Mouse (Mus musculus): ENCODE results near the gene Catip.

The Catip gene

DNA sequence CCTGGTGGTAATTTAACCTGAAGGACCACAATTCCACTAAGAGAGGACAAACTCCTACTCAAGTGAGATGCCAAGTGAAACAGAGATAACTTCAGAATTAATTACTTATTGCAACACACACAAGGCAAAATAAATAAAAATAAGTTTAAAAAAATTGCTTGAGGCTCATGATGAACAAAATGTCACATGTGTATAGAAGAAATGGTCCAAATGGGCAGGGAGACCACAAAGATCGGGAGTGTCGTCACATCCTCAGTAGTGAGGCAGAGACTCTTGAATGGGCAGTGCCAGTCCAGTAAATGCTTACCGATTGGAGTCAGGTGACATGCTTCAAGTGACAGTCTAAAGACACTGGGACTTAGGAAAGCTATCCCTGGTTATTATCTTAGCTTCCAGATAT, 38.6 kb downstream of the Catip start:
- DNase-seq (ENCODE audit: low read depth) = no peak

DNA sequence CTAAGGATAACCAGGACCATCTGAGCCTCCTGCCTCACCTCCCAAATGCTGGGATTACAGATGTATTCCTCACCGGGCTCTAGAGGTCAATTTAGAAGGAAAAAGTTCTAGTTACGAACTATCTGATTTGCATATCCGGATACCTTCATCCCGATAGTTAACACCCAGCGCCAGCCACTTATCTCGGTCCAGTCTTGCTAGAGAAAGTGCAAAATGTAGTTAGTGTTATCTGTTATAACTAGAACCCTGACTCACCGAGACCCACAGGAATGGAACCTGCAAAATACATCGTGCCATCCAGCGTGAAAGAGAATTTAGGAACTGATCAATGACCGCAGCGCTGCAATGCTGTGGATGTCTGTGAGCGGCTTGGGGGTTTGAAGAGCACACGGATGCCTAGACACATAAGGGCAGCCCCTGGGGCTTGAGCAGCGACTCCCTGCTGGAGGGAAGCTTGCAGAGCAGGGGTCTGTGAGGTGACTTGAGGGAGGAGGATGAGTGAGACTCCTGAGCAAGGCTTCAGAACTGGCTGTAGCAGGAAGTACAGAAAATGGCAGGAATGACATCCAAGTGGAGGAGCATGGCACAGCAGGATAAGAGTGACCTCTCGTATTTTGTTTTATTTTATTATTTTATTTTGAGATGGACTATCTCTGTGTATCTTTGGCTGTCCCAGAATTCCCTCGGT, 39.3 kb downstream of the Catip start:
- DNase-seq (ENCODE audit: low read depth) = no peak

DNA sequence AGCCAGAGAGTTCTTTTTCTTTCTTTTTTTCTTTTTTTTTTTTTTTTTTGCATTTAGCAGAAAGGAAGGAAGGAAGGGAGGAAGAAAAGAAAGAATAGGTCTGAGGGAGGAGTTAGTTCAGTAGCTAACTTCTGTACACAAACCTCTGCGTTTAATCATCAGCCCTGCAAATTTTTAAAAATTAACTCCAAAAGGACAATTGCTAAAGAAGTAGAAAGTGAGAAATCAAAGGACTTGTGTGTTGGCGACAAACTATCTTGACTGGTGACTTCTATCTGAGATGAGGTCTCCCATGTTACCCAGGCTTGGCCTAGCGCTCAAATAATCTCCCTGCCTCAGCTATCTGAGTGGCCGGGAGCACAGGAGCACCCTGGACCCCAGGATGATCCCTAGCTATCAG, 42.3 kb downstream of the Catip start:
- no peak for DNase-seq (ENCODE audit: low read depth)

DNA sequence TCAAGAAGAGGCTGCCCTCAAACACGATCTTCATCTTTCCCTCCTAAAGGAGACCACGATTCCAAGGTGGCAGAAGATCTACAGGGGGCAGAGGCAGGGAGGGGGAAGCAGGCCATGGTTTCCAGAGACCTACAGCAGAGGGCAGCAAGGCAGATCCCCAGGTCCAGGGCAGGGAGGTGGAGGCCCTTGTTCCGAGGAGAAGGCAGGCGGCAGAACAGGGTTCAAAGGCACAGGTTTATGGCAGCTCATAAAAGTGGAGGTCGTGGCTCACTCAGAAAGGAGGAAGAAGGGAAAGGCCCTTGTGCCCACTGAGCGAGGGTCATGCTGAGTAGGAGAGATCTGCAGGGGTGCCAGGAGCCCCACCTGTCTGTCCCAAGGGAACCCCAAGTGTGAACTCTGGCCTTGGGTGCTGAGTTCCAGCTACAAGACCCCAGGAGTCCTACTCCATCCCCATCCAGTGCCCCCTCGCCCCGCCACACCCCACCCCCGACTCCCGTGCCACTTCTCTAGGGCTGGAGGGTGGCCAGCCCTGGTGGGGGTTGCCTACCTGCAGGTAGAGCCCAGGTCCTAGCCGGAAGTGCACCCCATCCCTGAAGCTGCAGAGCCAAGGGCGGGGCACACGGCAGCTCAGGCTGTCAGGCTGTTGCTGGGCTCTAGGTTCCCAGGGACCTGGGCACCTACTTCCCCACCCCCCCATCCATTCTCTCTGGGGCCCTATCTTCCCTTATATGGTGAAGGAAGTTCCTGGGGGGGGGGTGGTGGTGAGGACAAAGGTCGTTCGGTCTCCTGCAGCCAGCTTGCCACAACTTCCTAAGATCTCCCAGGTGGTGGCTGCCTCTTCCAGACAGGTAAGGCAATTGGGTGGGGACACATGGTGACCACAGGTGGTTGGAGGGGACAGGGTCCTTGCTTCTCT, 46.9 kb downstream of the Catip start, which contains the start of gene Vil1:
TSS of gene Vil1 (plus strand) at position 788 of the 916 bp plus-strand sequence.
- no peak for DNase-seq (ENCODE audit: low read depth)

DNA sequence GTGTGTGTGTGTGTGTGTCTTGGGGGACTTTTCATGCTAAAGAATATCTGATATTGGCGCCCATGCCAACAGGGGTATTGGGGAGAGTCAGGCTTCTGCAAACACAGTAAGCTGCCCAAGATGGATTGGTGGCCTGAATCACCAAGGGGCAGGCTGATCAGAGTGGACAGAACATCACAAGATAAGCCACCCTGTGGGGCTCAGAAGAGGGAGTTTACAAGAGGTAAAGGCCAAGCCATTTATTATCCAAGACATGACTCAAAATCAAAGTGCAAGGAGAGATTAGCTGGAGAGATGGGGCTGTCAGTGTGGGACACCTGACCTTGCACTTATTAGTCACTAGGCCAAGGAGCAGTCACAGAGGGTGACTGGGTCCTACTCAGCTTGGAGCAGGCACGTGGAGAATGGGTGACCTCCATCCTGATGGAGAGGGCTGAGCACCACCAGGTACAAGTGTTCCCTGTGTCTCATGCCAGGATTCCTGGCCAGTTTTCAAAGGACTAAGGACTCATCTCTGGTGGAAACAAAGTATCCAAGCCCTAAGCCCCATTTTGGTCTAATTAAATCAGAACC, 49.9 kb downstream of the Catip start:
- no peak for DNase-seq (ENCODE audit: low read depth)

DNA sequence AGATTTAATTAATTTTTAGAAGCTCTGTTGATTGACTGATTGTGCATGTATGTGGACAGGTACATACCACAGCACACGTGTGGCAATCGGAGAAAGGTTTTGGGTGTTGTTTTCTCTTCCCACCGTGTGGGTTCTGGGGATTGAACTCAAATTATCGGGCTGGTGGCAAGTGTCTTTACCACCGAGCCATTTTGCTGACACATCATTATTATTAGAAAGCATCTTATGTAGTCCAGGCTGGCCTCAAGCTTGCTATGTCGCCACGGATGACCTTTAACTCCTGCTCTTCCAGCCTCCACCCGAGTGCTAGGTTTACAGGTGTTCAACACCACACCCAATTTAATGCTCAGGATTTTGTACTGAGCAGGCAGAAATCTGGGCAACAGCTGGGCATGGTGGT, 50.8 kb downstream of the Catip start:
- DNase-seq (ENCODE audit: low read depth) = no peak

DNA sequence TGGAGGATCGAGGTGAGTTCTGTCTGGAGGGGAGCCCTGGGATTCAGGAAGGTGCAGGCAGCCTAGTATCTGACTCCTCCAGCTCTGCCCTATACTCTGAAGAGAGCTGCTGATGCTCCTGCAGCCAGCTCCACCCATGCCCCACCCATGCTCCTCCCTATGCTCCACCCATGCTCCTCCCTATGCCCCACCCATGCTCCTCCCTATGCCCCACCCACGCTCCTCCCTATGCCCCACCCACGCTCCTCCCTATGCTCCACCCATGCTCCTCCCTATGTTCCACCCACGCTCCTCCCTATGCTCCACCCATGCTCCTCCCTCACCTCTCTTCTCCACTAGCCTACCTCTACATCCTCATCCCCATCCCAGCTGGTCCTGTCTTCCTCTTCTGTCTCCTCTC, 53.2 kb downstream of the Catip start:
- DNase-seq (ENCODE audit: low read depth) = peak; percentile 70

All from 416B (cell line).